In genomic region chr6:117255399-117256098, GRCm38 (mm10) we compare ENCODE assay signal across 21 mouse cellular contexts.
DNase-seq lines count a peak whose midpoint lies in the region; ATAC-seq and TF ChIP-seq lines count a peak whose summit lies in the region.
"Had no signal": no experiment of that assay in that cellular context is flagged by ENCODE, and none has a peak within 500 bp of the region (broad histone marks: within the 10 kb centered on the region; RNA-seq: fewer than 3 reads in every experiment).

No protein-coding gene starts in this region.

- H3K4me1 ChIP-seq in heart, embryonic 10.5 days: peaks cover 38% of the 10 kb centered on the region
- H3K4me1 ChIP-seq in lung, embryonic 14.5 days (ENCODE audit: insufficient read depth): peaks cover 4% of the 10 kb centered on the region
- H3K4me1 ChIP-seq in forebrain, embryonic 14.5 days (ENCODE audit: control insufficient read depth, insufficient read depth, low read length): peaks cover 16% of the 10 kb centered on the region
- peaks cover 5% of the 10 kb centered on the region; the same call in 1 of the 2 replicates for H3K4me1 ChIP-seq in forebrain, postnatal 0 days (ENCODE audit: insufficient read depth)
- H3K4me1 ChIP-seq: megakaryocyte, embryonic 14.5 days; midbrain, embryonic 15.5 days; neural tube, embryonic 12.5 days had no signal

- no peak overlapping the region for H3K9ac ChIP-seq in lung, embryonic 14.5 days
- H3K9ac ChIP-seq in forebrain, embryonic 14.5 days (ENCODE audit: low read length): no peak overlapping the region
- H3K9ac ChIP-seq in forebrain, postnatal 0 days: no peak overlapping the region
- H3K9ac ChIP-seq: embryonic facial prominence, embryonic 15.5 days; limb, embryonic 12.5 days; liver, postnatal 0 days; midbrain, embryonic 15.5 days; neural tube, embryonic 12.5 days had no signal

- H3K27me3 ChIP-seq in heart, embryonic 10.5 days (ENCODE audit: insufficient read depth, poor library complexity, severe bottlenecking): peaks cover 3% of the 10 kb centered on the region; the same call in 1 of the 2 replicates
- H3K27me3 ChIP-seq in lung, embryonic 14.5 days (ENCODE audit: insufficient read depth, low read length): no peaks in the 10 kb centered on the region
- H3K27me3 ChIP-seq in forebrain, embryonic 14.5 days (replicated peaks; ENCODE audit: control insufficient read depth, insufficient read depth, low read length): no peaks in the 10 kb centered on the region
- H3K27me3 ChIP-seq in forebrain, postnatal 0 days (ENCODE audit: insufficient read depth, low read length): no peaks in the 10 kb centered on the region
- H3K27me3 ChIP-seq: limb, embryonic 12.5 days; megakaryocyte, embryonic 14.5 days; midbrain, embryonic 15.5 days; neural tube, embryonic 12.5 days had no signal

- DNase-seq in heart, embryonic 10.5 days (ENCODE audit: low spot score): peak; percentile 52
- DNase-seq in heart, adult 9 months (ENCODE audit: low spot score in 2 of 2): no peak
- peak; percentile 33 for DNase-seq in lung, embryonic 14.5 days
- DNase-seq in lung, postnatal 14 days: no peak
- DNase-seq in forebrain, embryonic 14.5 days (ENCODE audit: low spot score): peak; percentile 23
- DNase-seq in forebrain, postnatal 0 days: no peak
- DNase-seq: gastrocnemius, postnatal 25 days; spleen, adult 18-20 months; thymus, postnatal 25 days had no signal

- no peak overlapping the region for H3K4me3 ChIP-seq in heart, embryonic 10.5 days
- H3K4me3 ChIP-seq in lung, embryonic 14.5 days (ENCODE audit: low read depth, low read length): no peak overlapping the region
- H3K4me3 ChIP-seq in forebrain, embryonic 14.5 days (ENCODE audit: low read depth, low read length): no peak overlapping the region
- H3K4me3 ChIP-seq in forebrain, postnatal 0 days (ENCODE audit: low read depth, low read length): no peak overlapping the region
- H3K4me3 ChIP-seq: embryonic facial prominence, embryonic 15.5 days; hindbrain, embryonic 10.5 days; layer of hippocampus, adult 2 months; limb, embryonic 12.5 days; megakaryocyte, embryonic 14.5 days; midbrain, embryonic 15.5 days; neural tube, embryonic 12.5 days had no signal

- no peaks in the 10 kb centered on the region for H3K36me3 ChIP-seq in heart, embryonic 10.5 days
- H3K36me3 ChIP-seq in lung, embryonic 14.5 days (ENCODE audit: insufficient read depth): no peaks in the 10 kb centered on the region
- no peaks in the 10 kb centered on the region for H3K36me3 ChIP-seq in forebrain, embryonic 14.5 days (ENCODE audit: control insufficient read depth, insufficient read depth, low read length)
- no peaks in the 10 kb centered on the region for H3K36me3 ChIP-seq in forebrain, postnatal 0 days (ENCODE audit: insufficient read depth)
- H3K36me3 ChIP-seq: embryonic facial prominence, embryonic 15.5 days; hindbrain, embryonic 10.5 days; limb, embryonic 12.5 days; midbrain, embryonic 15.5 days; neural tube, embryonic 12.5 days had no signal

- WGBS in heart, embryonic 10.5 days: 77% methylated on average over 3 of the region's 3 CpGs
- 47% methylated on average over 3 of the region's 3 CpGs for WGBS in lung, embryonic 14.5 days
- WGBS in forebrain, embryonic 14.5 days: 43% methylated on average over 3 of the region's 3 CpGs
- WGBS in forebrain, postnatal 0 days: 48% methylated on average over 3 of the region's 3 CpGs

- ATAC-seq in lung, embryonic 14.5 days (ENCODE audit: insufficient read depth): peak; percentile 13; the same call in 1 of the 2 replicates
- ATAC-seq in forebrain, embryonic 14.5 days: no peak
- ATAC-seq in forebrain, postnatal 0 days: no peak
- no peak for ATAC-seq in erythroblast, adult 5-6 weeks (replicated peaks; ENCODE audit: low FRiP score, poor library complexity, severe bottlenecking)
- ATAC-seq: activated CD4-positive, CD25-positive, alpha-beta regulatory T cell, adult 4 months; intestine, postnatal 0 days; liver, postnatal 0 days had no signal

- no peaks in the 10 kb centered on the region for H3K9me3 ChIP-seq in heart, embryonic 10.5 days
- H3K9me3 ChIP-seq in lung, embryonic 14.5 days (ENCODE audit: low read depth, low read length): no peaks in the 10 kb centered on the region
- no peaks in the 10 kb centered on the region for H3K9me3 ChIP-seq in forebrain, embryonic 14.5 days (replicated peaks; ENCODE audit: control insufficient read depth, low read length)
- H3K9me3 ChIP-seq in forebrain, postnatal 0 days (ENCODE audit: low read length): no peaks in the 10 kb centered on the region
- H3K9me3 ChIP-seq: embryonic facial prominence, embryonic 15.5 days; hindbrain, embryonic 10.5 days; limb, embryonic 12.5 days; megakaryocyte, embryonic 14.5 days; midbrain, embryonic 15.5 days; neural tube, embryonic 12.5 days had no signal

- TF ChIP-seq CTCF in lung, embryonic 14.5 days (IDR thresholded peaks at IDR 0.05; ENCODE audit: low read depth): no peak
- TF ChIP-seq CTCF in forebrain, postnatal 0 days (IDR thresholded peaks at IDR 0.05; ENCODE audit: low read depth): no peak

- no peak overlapping the region for H3K27ac ChIP-seq in heart, embryonic 10.5 days
- no peak overlapping the region for H3K27ac ChIP-seq in lung, embryonic 14.5 days (ENCODE audit: low read depth)
- peak overlapping the region; percentile 63; the same call in 1 of the 2 replicates for H3K27ac ChIP-seq in forebrain, embryonic 14.5 days (ENCODE audit: low read depth, low read length)
- H3K27ac ChIP-seq in forebrain, postnatal 0 days (ENCODE audit: low read depth, low read length): peak overlapping the region; percentile 47; the same call in 1 of the 2 replicates
- H3K27ac ChIP-seq: embryonic facial prominence, embryonic 15.5 days; hindbrain, embryonic 10.5 days; layer of hippocampus, adult 2 months; limb, embryonic 12.5 days; midbrain, embryonic 15.5 days; neural tube, embryonic 12.5 days had no signal

- H3K4me2 ChIP-seq in lung, embryonic 14.5 days: no peak overlapping the region
- no peak overlapping the region for H3K4me2 ChIP-seq in forebrain, embryonic 14.5 days (ENCODE audit: low read length)
- no peak overlapping the region for H3K4me2 ChIP-seq in forebrain, postnatal 0 days (ENCODE audit: low read depth)
- H3K4me2 ChIP-seq: embryonic facial prominence, embryonic 15.5 days; limb, embryonic 12.5 days; liver, embryonic 11.5 days; midbrain, embryonic 15.5 days; neural tube, embryonic 12.5 days had no signal

Comparison
In these comparisons a context has a peak if more than half of its experiments do, and no peak if none do; other contexts are left out.
1. DNase-seq: peak in heart, embryonic 10.5 days (single experiment), lung, embryonic 14.5 days (single experiment) and forebrain, embryonic 14.5 days (single experiment); none in heart, adult 9 months (0 of 2), lung, postnatal 14 days (single experiment) and forebrain, postnatal 0 days (single experiment).
2. H3K27ac ChIP-seq: peak in forebrain, embryonic 14.5 days (single experiment) and forebrain, postnatal 0 days (single experiment); none in heart, embryonic 10.5 days (single experiment) and lung, embryonic 14.5 days (single experiment).